Mouse (Mus musculus) MEL (cell line): ENCODE results near the gene Tnfrsf25. TPM values are rescaled to one million over a fixed set of nuclear protein-coding genes. Genes with fewer than 3 reads are reported as not detected.
A peak's percentile ranks its signal among the peaks of the same experiment; 100 is the strongest.

Experiments used
- DNase-seq: peaks from one replicate; pipeline ENCODE4 v3.0.0; 2011; ENCODE audit warnings: low read depth, low spot score
- H3K27ac ChIP-seq: 2 replicates; pipeline ENCODE4 v1.5.1; 2012; ENCODE audit warnings: low read depth, mild to moderate bottlenecking, control low read depth, low read length, moderate library complexity; ENCODE audit not compliant: control insufficient read depth
- H3K27me3 ChIP-seq, 2 experiments: fragments of 150-350 bp in 1 of 2; sonication (generic) in 1 of 2; 2 replicates each; pipeline ENCODE4 v1.6.1; 2012; ENCODE audit warnings: low read length in 2 of 2, mild to moderate bottlenecking in 2 of 2, improper control_type of control experiment in 1 of 2, moderate library complexity in 1 of 2; ENCODE audit not compliant: insufficient read depth in 2 of 2, control insufficient read depth in 1 of 2
- H3K36me3 ChIP-seq, 2 experiments: 2 replicates each; pipeline ENCODE4 v1.6.1; 2012 to 2014; ENCODE audit warnings: low read length in 2 of 2, improper control_type of control experiment in 1 of 2, inconsistent platforms in 1 of 2, mild to moderate bottlenecking in 1 of 2; ENCODE audit not compliant: insufficient read depth in 2 of 2, control insufficient read depth in 1 of 2
- H3K4me1 ChIP-seq, 2 experiments: fragments of 150-350 bp in 1 of 2; sonication (generic) in 1 of 2; 2 replicates each; pipeline ENCODE4 v1.6.1; 2012; ENCODE audit warnings: low read length in 2 of 2, improper control_type of control experiment in 1 of 2, mild to moderate bottlenecking in 1 of 2; ENCODE audit not compliant: insufficient read depth in 2 of 2, control insufficient read depth in 1 of 2
- H3K4me3 ChIP-seq, 2 experiments: fragments of 150-350 bp in 1 of 2; sonication (generic) in 1 of 2; 2 replicates each; pipeline ENCODE4 v1.5.1; 2012; ENCODE audit warnings: low read depth in 2 of 2, low read length in 2 of 2, mild to moderate bottlenecking in 2 of 2, moderate library complexity in 2 of 2, control low read depth in 1 of 2, improper control_type of control experiment in 1 of 2; ENCODE audit not compliant: control insufficient read depth in 1 of 2, insufficient read depth in 1 of 2
- H3K79me2 ChIP-seq: 2 replicates; pipeline ENCODE4 v1.6.1; 2012; ENCODE audit warnings: mild to moderate bottlenecking, low read length, moderate library complexity; ENCODE audit not compliant: control insufficient read depth, poor library complexity, insufficient read depth
- H3K9ac ChIP-seq: 2 replicates; pipeline ENCODE4 v1.6.1; 2012; ENCODE audit warnings: low read depth, mild to moderate bottlenecking, control low read depth, low read length, moderate library complexity; ENCODE audit not compliant: control insufficient read depth, poor library complexity, severe bottlenecking
- H3K9me3 ChIP-seq: fragments of 150-350 bp; sonication (generic); replicated peaks from 2 replicates; pipeline ENCODE4 v1.6.1; 2012; ENCODE audit warnings: mild to moderate bottlenecking, low read length, improper control_type of control experiment, moderate library complexity; ENCODE audit not compliant: insufficient read depth
- CTCF ChIP-seq, 3 experiments: IDR thresholded peaks in 2 of 3; conservative IDR thresholded peaks in 1 of 3; 2 replicates each; pipeline ENCODE4 v1.5.1; 2011 to 2012; ENCODE audit warnings: low read length in 3 of 3, low read depth in 2 of 3, mild to moderate bottlenecking in 2 of 3, improper control_type of control experiment in 1 of 3, inconsistent platforms in 1 of 3, mixed read lengths in 1 of 3, moderate library complexity in 1 of 3; ENCODE audit not compliant: control insufficient read depth in 1 of 3, insufficient read depth in 1 of 3, poor library complexity in 1 of 3, severe bottlenecking in 1 of 3
- ELF1 ChIP-seq: IDR thresholded peaks from 2 replicates; pipeline ENCODE4 v1.6.1; 2014; ENCODE audit warnings: low read depth, mild to moderate bottlenecking, inconsistent platforms, low read length, improper control_type of control experiment, moderate library complexity
- GABPA ChIP-seq: IDR thresholded peaks from 2 replicates; pipeline ENCODE4 v1.6.1; 2012; ENCODE audit warnings: low read depth, mild to moderate bottlenecking, inconsistent platforms, low read length, improper control_type of control experiment, moderate library complexity
- MAZ ChIP-seq: IDR thresholded peaks from 2 replicates; pipeline ENCODE4 v1.6.1; 2012; ENCODE audit warnings: low read depth, mild to moderate bottlenecking, inconsistent platforms, low read length, improper control_type of control experiment
- MEF2A ChIP-seq: IDR thresholded peaks from 2 replicates; pipeline ENCODE4 v1.6.1; 2014; ENCODE audit warnings: low read depth, mild to moderate bottlenecking, inconsistent platforms, low read length, improper control_type of control experiment; ENCODE audit not compliant: poor library complexity, insufficient replicate concordance, severe bottlenecking; ENCODE audit errors: extremely low read depth
- MYC ChIP-seq: IDR thresholded peaks from 2 replicates; pipeline ENCODE4 v1.6.1; 2011; ENCODE audit warnings: low read depth, mild to moderate bottlenecking, low read length, improper control_type of control experiment, moderate library complexity
- RAD21 ChIP-seq: IDR thresholded peaks from 2 replicates; pipeline ENCODE4 v1.6.1; 2011; ENCODE audit warnings: mild to moderate bottlenecking, low read depth, low read length, improper control_type of control experiment
- SIN3A ChIP-seq: IDR thresholded peaks from 2 replicates; pipeline ENCODE4 v1.6.1; 2012; ENCODE audit warnings: low read length, improper control_type of control experiment, inconsistent platforms
- SMC3 ChIP-seq: IDR thresholded peaks from 2 replicates; pipeline ENCODE4 v1.6.1; 2011; ENCODE audit warnings: low read depth, low read length, improper control_type of control experiment
- TAL1 ChIP-seq: IDR thresholded peaks from 2 replicates; pipeline ENCODE4 v1.6.1; 2012; ENCODE audit warnings: mild to moderate bottlenecking, inconsistent platforms, low read length, moderate library complexity, mixed read lengths
- USF1 ChIP-seq: IDR thresholded peaks from 2 replicates; pipeline ENCODE4 v1.6.1; 2014; ENCODE audit warnings: low read depth, mild to moderate bottlenecking, inconsistent platforms, low read length, improper control_type of control experiment, moderate library complexity
- ZC3H11A ChIP-seq: IDR thresholded peaks from 2 replicates; pipeline ENCODE4 v1.6.1; 2012; ENCODE audit warnings: low read depth, mild to moderate bottlenecking, inconsistent platforms, low read length, improper control_type of control experiment
- ZKSCAN1 ChIP-seq: IDR thresholded peaks from 2 replicates; pipeline ENCODE4 v1.6.1; 2012; ENCODE audit warnings: low read depth, mild to moderate bottlenecking, inconsistent platforms, low read length, improper control_type of control experiment, moderate library complexity
- ZNF384 ChIP-seq: IDR thresholded peaks from 2 replicates; pipeline ENCODE4 v1.6.1; 2012; ENCODE audit warnings: low read depth, mild to moderate bottlenecking, inconsistent platforms, low read length, improper control_type of control experiment
- polyA plus RNA-seq, 2 experiments: library from polyadenylated mRNA; stranded (reverse) in 1 of 2; unstranded in 1 of 2; fragments of >175 nt in 1 of 2; fragments of >200 nt in 1 of 2; gene quantifications; 2 replicates each; pipeline versions ENCODE4 v1.2.1 to v1.2.4; 2012; ENCODE audit warnings: low replicate concordance in 2 of 2, low read depth in 1 of 2; ENCODE audit not compliant: insufficient read length in 2 of 2, insufficient read depth in 1 of 2, missing spikeins in 1 of 2
- total RNA-seq: library from RNA; depleted of rRNA; stranded (reverse); fragments of 300-350 nt; gene quantifications from 2 replicates; pipeline ENCODE4 v1.2.3, GENCODE M21; 2012

The Tnfrsf25 gene
- total and polyA plus RNA-seq, 3 experiments: 0.97 to 1.1 TPM; not detected in 1

GRCm38 (mm10) chr4:152101081-152101653 is 14.6 kb upstream of the Tnfrsf25 start:
- Histone ChIP-seq H3K27ac (no peak overlapping the region), H3K27me3 (no peaks in the 10 kb centered on the region)

GRCm38 (mm10) chr4:152101921-152102320 is 13.8 kb upstream of the Tnfrsf25 start:
- Histone ChIP-seq H3K4me3 (no peak overlapping the region), H3K36me3 (peaks cover 1 to 2% of the 10 kb centered on the region in 2 experiments; a peak in 2 of 4 replicates), H3K27me3 (no peaks in the 10 kb centered on the region), H3K27ac (no peak overlapping the region), H3K4me1 (peaks cover 3 to 8% of the 10 kb centered on the region in 2 experiments; a peak in 3 of 4 replicates), H3K9me3 (no peaks in the 10 kb centered on the region), H3K79me2 (no peaks in the 10 kb centered on the region), H3K9ac (no peak overlapping the region)
- no peak for TF ChIP-seq TAL1
- DNase-seq: no peak

More at GRCm38 (mm10) chr4:152101081-152101653, 14.6 kb upstream of the Tnfrsf25 start:
- H3K9me3 ChIP-seq: no peaks in the 10 kb centered on the region
- no peak overlapping the region for H3K9ac ChIP-seq
- H3K36me3 ChIP-seq: peaks cover 1 to 4% of the 10 kb centered on the region in 2 experiments; a peak in 3 of 4 replicates
- peaks cover 3 to 12% of the 10 kb centered on the region in 2 experiments; a peak in 3 of 4 replicates for H3K4me1 ChIP-seq
- no peak overlapping the region for H3K4me3 ChIP-seq
- DNase-seq: peak; percentile 31
- TF ChIP-seq ZKSCAN1: no peak
- peak; percentile 38; the same call in 1 of the 2 replicates for TF ChIP-seq ELF1
- TF ChIP-seq MEF2A: no peak
- TF ChIP-seq ZNF384: peak; percentile 77
- TF ChIP-seq MYC: no peak
- no peak for TF ChIP-seq GABPA
- TF ChIP-seq USF1: no peak
- no peak for TF ChIP-seq SIN3A
- TF ChIP-seq MAZ: no peak
- no peak for TF ChIP-seq TAL1
- no peaks in the 10 kb centered on the region for H3K79me2 ChIP-seq

- H3K27ac ChIP-seq: no peak overlapping the region
- H3K27me3 ChIP-seq: no peaks in the 10 kb centered on the region
- H3K4me1 ChIP-seq: peaks cover 3 to 8% of the 10 kb centered on the region in 2 experiments; a peak in 3 of 4 replicates
- no peaks in the 10 kb centered on the region for H3K79me2 ChIP-seq
- H3K9ac ChIP-seq: no peak overlapping the region
- TF ChIP-seq USF1: no peak
- TF ChIP-seq SMC3: peak; percentile 53
- TF ChIP-seq CTCF (IDR thresholded peaks at IDR 0.05 in 2 of 3, conservative IDR thresholded peaks at IDR 0.05 in 1 of 3; ENCODE audit: control insufficient read depth in 1 of 3, insufficient read depth in 1 of 3, low read depth in 2 of 3, low read length in 3 of 3, poor library complexity in 1 of 3, severe bottlenecking in 1 of 3): peak; percentile 77 to 91 (median 89)
- peak; percentile 7 for TF ChIP-seq RAD21
- TF ChIP-seq ZC3H11A: no peak
- H3K36me3 ChIP-seq: peaks cover 1 to 2% of the 10 kb centered on the region in 2 experiments; a peak in 2 of 4 replicates
- peak; percentile 75 for DNase-seq
- H3K9me3 ChIP-seq: no peaks in the 10 kb centered on the region
- H3K4me3 ChIP-seq: no peak overlapping the region
Observed at GRCm38 (mm10) chr4:152103025-152103424, 12.7 kb upstream of the Tnfrsf25 start.
